Mouse (Mus musculus): Measurements from ENCODE around the gene Cbarp. TPM values are rescaled to one million over a fixed set of nuclear protein-coding genes. Genes with fewer than 3 reads are reported as not detected.

Cbarp gene
- total and polyA plus RNA-seq, 3 experiments: 0.19 to 2.4 (median 2.3) TPM

DNA sequence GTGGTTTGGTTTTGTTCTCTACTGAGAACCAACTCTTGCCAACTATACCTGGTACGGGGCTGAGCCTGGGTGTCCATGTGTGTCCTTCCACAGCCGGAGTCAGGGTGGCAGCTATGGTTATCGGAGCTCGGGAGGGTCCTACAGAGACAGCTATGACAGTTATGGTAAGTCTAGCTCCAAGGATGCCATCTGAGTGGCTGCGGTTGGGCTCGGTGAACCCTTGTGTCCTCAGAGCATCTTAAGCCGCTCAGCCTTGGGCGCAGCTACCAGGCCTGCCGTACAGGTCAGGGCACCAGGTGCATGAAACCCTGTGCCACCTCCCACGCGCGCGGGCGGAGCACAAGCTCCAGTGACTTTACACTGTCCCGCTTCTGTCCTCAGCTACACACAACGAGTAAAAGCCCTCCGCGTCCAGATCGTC is 30.0 kb upstream of the Cbarp start:
- H3K9ac ChIP-seq (ENCODE audit: insufficient read depth, low read depth): no peak overlapping the region
- H3K27ac ChIP-seq (ENCODE audit: insufficient read depth, low read depth): no peak overlapping the region
- TF ChIP-seq POLR2AphosphoS2 (IDR thresholded peaks at IDR 0.05; ENCODE audit: low read depth, low read length): no peak
- no peak for TF ChIP-seq USF2 (conservative IDR thresholded peaks at IDR 0.05; ENCODE audit: low read depth, low read length)
- no peak for TF ChIP-seq NRF1 (IDR thresholded peaks at IDR 0.05; ENCODE audit: low read depth, low read length)
- no peak for TF ChIP-seq BHLHE40 (IDR thresholded peaks at IDR 0.05; ENCODE audit: low read depth, low read length)
- no peak for TF ChIP-seq TBP (conservative IDR thresholded peaks at IDR 0.05; ENCODE audit: low read depth, low read length)
- TF ChIP-seq ZMIZ1 (IDR thresholded peaks at IDR 0.05; ENCODE audit: low read depth, low read length): no peak
- no peak for TF ChIP-seq JUN (IDR thresholded peaks at IDR 0.05; ENCODE audit: insufficient read depth, low read depth, low read length)
- TF ChIP-seq SIN3A (IDR thresholded peaks at IDR 0.05; ENCODE audit: low read length): no peak
- no peak for TF ChIP-seq IRF4 (IDR thresholded peaks at IDR 0.05; ENCODE audit: low read depth, low read length)
- no peak for TF ChIP-seq POLR2A (IDR thresholded peaks at IDR 0.05; ENCODE audit: low read depth, low read length)
- TF ChIP-seq ETS1 (conservative IDR thresholded peaks at IDR 0.05; ENCODE audit: low read depth, low read length): no peak
- TF ChIP-seq MAFK (IDR thresholded peaks at IDR 0.05; ENCODE audit: insufficient replicate concordance, low read length): no peak
- DNase-seq (ENCODE audit: extremely low read depth): no peak
- no peaks in the 10 kb centered on the region for H3K9me3 ChIP-seq (replicated peaks; ENCODE audit: low read length)
- H3K79me2 ChIP-seq (replicated peaks; ENCODE audit: control insufficient read depth, extremely low read depth, insufficient read depth, poor library complexity, severe bottlenecking): peaks cover 16% of the 10 kb centered on the region
- H3K36me3 ChIP-seq (replicated peaks in 1 of 2; ENCODE audit: control insufficient read depth in 1 of 2, insufficient read depth in 1 of 2, low read length in 1 of 2): peaks cover 25 to 39% of the 10 kb centered on the region in 2 experiments
- H3K4me1 ChIP-seq (ENCODE audit: control insufficient read depth in 1 of 2, insufficient read depth in 2 of 2): peaks cover 12 to 55% of the 10 kb centered on the region in 2 experiments; a peak in 3 of 4 replicates
- H3K4me3 ChIP-seq (replicated peaks in 1 of 3; ENCODE audit: low read depth in 2 of 3, low read length in 2 of 3, poor library complexity in 1 of 3): no peak overlapping the region
- in situ Hi-C loops (cut with MboI; ENCODE audit: low pct_ligation_motif_present, low pct_unique_long_range_greater_than_20kb, low sequenced_read_pairs) (no loop called here), dilution Hi-C loops (cut with MboI; ENCODE audit: extremely low pct_ligation_motif_present, extremely low pct_unique_long_range_greater_than_20kb, low sequenced_read_pairs) (no loop called here)
- no peaks in the 10 kb centered on the region for H3K27me3 ChIP-seq (replicated peaks)
- H3K4me2 ChIP-seq (ENCODE audit: insufficient read depth, low read depth, poor library complexity, severe bottlenecking): no peak overlapping the region

GRCm38 (mm10) chr10:80170052-80170451 is 29.4 kb upstream of the Cbarp start:
- no peak for TF ChIP-seq ZKSCAN1 (IDR thresholded peaks at IDR 0.05; ENCODE audit: borderline replicate concordance, low read depth, low read length)
- TF ChIP-seq ZC3H11A (IDR thresholded peaks at IDR 0.05; ENCODE audit: low read depth, low read length): no peak
- H3K9me3 ChIP-seq (replicated peaks; ENCODE audit: low read length): no peaks in the 10 kb centered on the region
- dilution Hi-C loops (cut with MboI; ENCODE audit: extremely low pct_ligation_motif_present, extremely low pct_unique_long_range_greater_than_20kb, low sequenced_read_pairs): no loop called here
- H3K9ac ChIP-seq (ENCODE audit: insufficient read depth, low read depth): no peak overlapping the region
- H3K4me2 ChIP-seq (ENCODE audit: insufficient read depth, low read depth, poor library complexity, severe bottlenecking): no peak overlapping the region
- no peaks in the 10 kb centered on the region for H3K27me3 ChIP-seq (replicated peaks)
- peaks cover 13 to 56% of the 10 kb centered on the region in 2 experiments; a peak in 3 of 4 replicates for H3K4me1 ChIP-seq (ENCODE audit: control insufficient read depth in 1 of 2, insufficient read depth in 2 of 2)
- H3K36me3 ChIP-seq (replicated peaks in 1 of 2; ENCODE audit: control insufficient read depth in 1 of 2, insufficient read depth in 1 of 2, low read length in 1 of 2): peaks cover 25 to 39% of the 10 kb centered on the region in 2 experiments
- H3K4me3 ChIP-seq (replicated peaks in 1 of 3; ENCODE audit: low read depth in 2 of 3, low read length in 2 of 3, poor library complexity in 1 of 3): no peak overlapping the region
- in situ Hi-C loops (cut with MboI; ENCODE audit: low pct_ligation_motif_present, low pct_unique_long_range_greater_than_20kb, low sequenced_read_pairs): no loop called here
- no peak for DNase-seq (ENCODE audit: extremely low read depth)
- no peak overlapping the region for H3K27ac ChIP-seq (ENCODE audit: insufficient read depth, low read depth)
- H3K79me2 ChIP-seq (replicated peaks; ENCODE audit: control insufficient read depth, extremely low read depth, insufficient read depth, poor library complexity, severe bottlenecking): peaks cover 16% of the 10 kb centered on the region

- H3K27me3 ChIP-seq (replicated peaks): no peaks in the 10 kb centered on the region
- no peak overlapping the region for H3K4me3 ChIP-seq (replicated peaks in 1 of 3; ENCODE audit: low read depth in 2 of 3, low read length in 2 of 3, poor library complexity in 1 of 3)
- no peaks in the 10 kb centered on the region for H3K9me3 ChIP-seq (replicated peaks; ENCODE audit: low read length)
- no peak overlapping the region for H3K4me2 ChIP-seq (ENCODE audit: insufficient read depth, low read depth, poor library complexity, severe bottlenecking)
- H3K79me2 ChIP-seq (replicated peaks; ENCODE audit: control insufficient read depth, extremely low read depth, insufficient read depth, poor library complexity, severe bottlenecking): peaks cover 16% of the 10 kb centered on the region
- peaks cover 25 to 36% of the 10 kb centered on the region in 2 experiments for H3K36me3 ChIP-seq (replicated peaks in 1 of 2; ENCODE audit: control insufficient read depth in 1 of 2, insufficient read depth in 1 of 2, low read length in 1 of 2)
- TF ChIP-seq RAD21 (IDR thresholded peaks at IDR 0.05; ENCODE audit: low read depth, low read length): no peak
- no peak for TF ChIP-seq ZC3H11A (IDR thresholded peaks at IDR 0.05; ENCODE audit: low read depth, low read length)
- no peak for TF ChIP-seq RCOR1 (conservative IDR thresholded peaks at IDR 0.05; ENCODE audit: low read depth, low read length)
- TF ChIP-seq ETS1 (conservative IDR thresholded peaks at IDR 0.05; ENCODE audit: low read depth, low read length): no peak
- no peak for TF ChIP-seq MEF2A (IDR thresholded peaks at IDR 0.05; ENCODE audit: borderline replicate concordance, low read depth, low read length)
- no peak for TF ChIP-seq TCF12 (IDR thresholded peaks at IDR 0.05; ENCODE audit: low read depth, low read length)
- TF ChIP-seq CTCF (conservative IDR thresholded peaks at IDR 0.05 in 1 of 2, IDR thresholded peaks at IDR 0.05 in 1 of 2; ENCODE audit: low read depth in 2 of 2, low read length in 2 of 2): no peak
- TF ChIP-seq ZNF384 (IDR thresholded peaks at IDR 0.05; ENCODE audit: low read depth, low read length): no peak
- TF ChIP-seq BHLHE40 (IDR thresholded peaks at IDR 0.05; ENCODE audit: low read depth, low read length): no peak
- TF ChIP-seq NRF1 (IDR thresholded peaks at IDR 0.05; ENCODE audit: low read depth, low read length): no peak
- H3K27ac ChIP-seq (ENCODE audit: insufficient read depth, low read depth): no peak overlapping the region
- peaks cover 10 to 55% of the 10 kb centered on the region in 2 experiments; a peak in 3 of 4 replicates for H3K4me1 ChIP-seq (ENCODE audit: control insufficient read depth in 1 of 2, insufficient read depth in 2 of 2)
- DNase-seq (ENCODE audit: extremely low read depth): no peak
- dilution Hi-C loops (cut with MboI; ENCODE audit: extremely low pct_ligation_motif_present, extremely low pct_unique_long_range_greater_than_20kb, low sequenced_read_pairs) (no loop called here), in situ Hi-C loops (cut with MboI; ENCODE audit: low pct_ligation_motif_present, low pct_unique_long_range_greater_than_20kb, low sequenced_read_pairs) (no loop called here)
- H3K9ac ChIP-seq (ENCODE audit: insufficient read depth, low read depth): no peak overlapping the region
These were observed 29.0 kb upstream of the Cbarp start for GRCm38 (mm10) chr10:80169651-80170050.
